Mouse (Mus musculus) thymus, postnatal 10 days (tissue): ENCODE results near the gene Cdkn1c.
A peak's percentile ranks its signal among the peaks of the same experiment; 100 is the strongest.

Experiments
- DNase-seq, 2 experiments: peaks; one replicate each; pipeline ENCODE4 v3.0.0; 2021; ENCODE audit warnings: low spot score in 2 of 2

Cdkn1c gene

DNA sequence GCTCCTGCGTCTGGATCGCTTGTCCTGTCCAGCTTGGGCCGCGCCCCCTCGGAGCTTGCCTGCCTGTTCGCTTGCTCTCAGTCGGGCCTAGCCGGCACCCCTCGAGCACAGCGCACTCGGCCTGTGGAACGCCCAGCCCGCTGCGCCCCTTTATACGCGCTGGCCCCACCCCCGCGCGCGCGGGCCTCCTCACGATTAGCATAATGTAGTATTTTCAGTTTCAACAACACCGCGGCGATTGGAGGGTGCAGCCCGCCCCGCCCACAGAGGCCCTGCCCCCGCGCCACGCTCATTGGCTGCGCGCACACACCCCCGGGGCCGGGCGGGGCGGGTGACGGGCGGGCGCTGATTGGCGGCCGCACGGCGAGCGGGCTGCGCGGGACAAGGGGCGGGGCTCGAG, at the start of gene Cdkn1c:
Cdkn1c (minus strand) TSS at position 177 of the 400 bp plus-strand sequence.
- DNase-seq, result peak; percentile 87 to 89

DNA sequence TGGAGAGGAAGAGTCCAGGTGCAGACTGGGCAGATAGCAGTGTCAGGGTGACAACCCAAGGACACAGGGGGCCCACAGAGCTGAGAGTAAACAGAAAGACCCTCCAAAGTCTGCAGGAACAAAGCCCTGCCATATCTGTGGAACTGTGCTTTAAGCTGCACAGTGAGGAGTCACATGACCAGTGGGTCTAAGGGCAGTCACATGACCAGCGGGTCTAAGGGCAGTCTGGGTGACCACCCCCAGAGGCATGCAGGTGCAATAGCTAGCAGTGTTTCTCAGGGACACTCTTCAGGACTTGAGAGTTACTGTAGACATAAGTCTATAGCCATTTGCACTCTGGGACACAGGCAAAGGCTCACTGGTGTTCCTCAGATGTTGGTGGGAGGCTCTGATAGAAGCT, 48.7 kb upstream of the Cdkn1c start:
- DNase-seq, result no peak

DNA sequence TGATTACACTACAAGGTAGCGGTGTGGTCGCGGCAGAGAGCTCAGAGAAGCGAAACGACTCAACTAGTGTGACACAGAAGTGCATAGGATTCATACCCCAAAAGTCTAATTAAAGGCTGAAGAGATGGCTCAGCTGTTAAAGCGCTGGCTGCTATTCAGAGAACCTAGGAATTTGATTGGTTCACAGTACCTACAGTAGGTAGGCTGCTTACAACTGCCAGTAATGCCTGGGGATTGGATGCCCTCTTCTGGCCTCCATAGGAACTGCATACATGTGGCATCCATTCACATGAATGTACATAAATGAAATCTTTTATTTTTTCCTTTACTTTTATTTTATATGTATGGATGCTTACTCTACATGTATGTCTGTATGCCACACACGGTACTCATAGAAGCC, 45.8 kb upstream of the Cdkn1c start:
- DNase-seq, result peak; percentile 42 to 67

DNA sequence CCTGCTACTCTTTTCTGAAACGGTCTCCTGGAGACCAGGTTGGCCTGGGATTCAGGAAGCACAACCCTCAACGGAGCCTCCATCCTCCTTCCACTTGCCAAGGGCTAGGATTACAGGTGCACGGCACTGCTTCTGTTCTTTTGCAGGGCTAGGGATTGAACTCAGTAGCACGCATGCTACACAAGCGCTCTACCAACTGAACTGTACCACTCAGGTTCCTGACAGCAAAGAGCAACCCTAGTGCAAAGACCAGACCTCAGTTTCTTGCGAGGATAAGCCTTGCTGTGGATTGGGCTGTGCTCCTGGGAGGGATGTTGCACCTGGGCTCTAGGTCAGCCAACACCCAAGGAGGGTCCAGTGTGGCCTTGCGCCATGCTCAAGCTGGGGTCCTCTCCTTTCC, 45.4 kb upstream of the Cdkn1c start:
- no peak for DNase-seq

DNA sequence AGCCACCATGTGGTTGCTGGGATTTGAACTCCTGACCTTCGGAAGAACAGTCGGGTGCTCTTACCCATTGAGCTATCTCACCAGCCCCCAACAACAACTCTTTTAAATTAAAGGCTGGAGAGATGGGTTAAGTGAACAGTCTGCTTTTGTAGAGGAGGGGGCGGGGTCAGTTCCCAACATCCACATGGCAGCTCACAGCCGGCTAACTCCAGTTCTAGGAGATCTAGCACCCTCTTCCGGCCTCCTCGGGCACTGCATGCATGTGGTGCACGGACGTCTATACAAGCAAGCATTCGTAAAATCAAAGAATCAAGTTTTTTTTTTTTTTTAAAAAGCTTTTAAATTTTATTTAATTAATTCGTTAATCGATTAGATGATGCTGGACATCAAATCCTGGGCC, 45.0 kb upstream of the Cdkn1c start:
- peak; percentile 68 to 82 for DNase-seq

DNA sequence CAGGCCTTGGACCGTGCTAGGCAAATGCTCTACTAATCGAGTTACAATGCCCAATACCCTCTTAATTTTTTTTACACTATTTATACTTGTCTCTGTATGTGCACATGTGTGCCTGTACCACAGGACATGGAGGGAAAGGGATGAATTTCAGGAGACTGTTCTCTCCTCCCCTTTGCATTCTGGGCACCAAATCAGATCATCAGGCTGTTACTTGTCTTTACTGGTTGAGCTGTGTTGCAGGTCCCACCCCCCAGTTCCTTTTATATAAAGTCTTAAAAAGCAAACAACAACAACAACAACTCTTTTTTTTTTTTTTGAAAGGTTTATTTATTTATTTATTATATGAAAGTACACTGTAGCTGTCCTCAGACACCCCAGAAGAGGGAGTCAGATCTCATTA, 44.6 kb upstream of the Cdkn1c start:
- DNase-seq, result no peak

DNA sequence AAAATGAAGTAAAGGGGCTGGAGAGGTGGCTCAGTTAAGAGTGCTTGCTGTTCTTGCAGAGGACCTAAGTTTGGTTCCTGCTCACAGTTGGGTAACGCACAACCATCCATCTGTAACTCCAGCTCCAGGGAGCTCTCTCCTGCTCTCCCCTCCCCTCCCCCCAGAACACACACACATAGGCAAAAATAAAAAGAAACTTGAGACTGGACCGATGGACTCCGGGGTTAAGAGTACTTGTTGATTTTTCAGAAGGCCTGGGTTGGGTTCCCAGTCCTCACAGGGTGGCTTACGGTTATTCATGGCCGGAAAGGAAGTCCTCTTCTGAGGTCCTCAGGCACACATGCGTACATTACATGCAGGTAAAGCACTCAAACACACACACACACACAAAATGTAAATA, 43.1 kb upstream of the Cdkn1c start:
- DNase-seq, result no peak

DNA sequence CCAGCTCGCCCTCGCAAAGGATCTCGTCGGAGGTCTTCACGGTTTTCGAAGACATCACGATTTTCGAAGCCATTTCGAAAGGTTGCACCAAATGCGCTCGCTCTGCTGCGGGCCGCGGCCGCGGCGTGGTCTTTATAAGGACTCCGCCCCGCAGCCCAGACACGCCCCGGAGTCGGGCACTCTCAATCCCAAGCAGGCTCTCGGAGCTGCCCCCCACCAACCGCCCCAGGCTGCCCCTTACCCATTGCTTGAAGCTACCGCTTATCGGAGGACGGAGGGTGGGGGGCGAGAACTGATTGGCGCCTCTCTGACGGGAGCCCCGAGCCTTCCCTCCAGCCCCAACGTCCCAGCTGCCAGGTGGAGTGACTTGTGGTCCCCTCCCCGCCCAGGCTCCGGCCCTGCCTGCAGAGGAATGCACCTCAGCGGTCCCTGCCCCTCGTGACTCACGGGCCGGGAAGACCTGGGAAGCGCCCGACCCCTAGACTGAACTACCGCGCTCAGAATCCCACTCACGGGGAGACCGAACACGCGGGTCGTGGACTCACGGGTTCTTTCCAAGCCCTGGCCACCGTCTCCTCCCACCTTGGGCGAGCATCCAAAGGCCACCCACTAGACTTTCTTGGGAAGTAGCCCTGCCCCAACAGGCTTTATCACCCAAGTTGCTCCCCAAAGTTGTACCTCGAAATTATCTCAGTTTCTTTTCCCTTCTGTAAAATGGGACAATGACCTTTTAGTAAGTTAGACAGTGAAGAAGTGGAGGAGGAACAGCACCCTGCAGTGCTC, 41.8 kb upstream of the Cdkn1c start, which contains the start of gene Phlda2:
Phlda2 (minus strand) TSS at position 733 of the 783 bp plus-strand sequence.
- DNase-seq, result no peak

DNA sequence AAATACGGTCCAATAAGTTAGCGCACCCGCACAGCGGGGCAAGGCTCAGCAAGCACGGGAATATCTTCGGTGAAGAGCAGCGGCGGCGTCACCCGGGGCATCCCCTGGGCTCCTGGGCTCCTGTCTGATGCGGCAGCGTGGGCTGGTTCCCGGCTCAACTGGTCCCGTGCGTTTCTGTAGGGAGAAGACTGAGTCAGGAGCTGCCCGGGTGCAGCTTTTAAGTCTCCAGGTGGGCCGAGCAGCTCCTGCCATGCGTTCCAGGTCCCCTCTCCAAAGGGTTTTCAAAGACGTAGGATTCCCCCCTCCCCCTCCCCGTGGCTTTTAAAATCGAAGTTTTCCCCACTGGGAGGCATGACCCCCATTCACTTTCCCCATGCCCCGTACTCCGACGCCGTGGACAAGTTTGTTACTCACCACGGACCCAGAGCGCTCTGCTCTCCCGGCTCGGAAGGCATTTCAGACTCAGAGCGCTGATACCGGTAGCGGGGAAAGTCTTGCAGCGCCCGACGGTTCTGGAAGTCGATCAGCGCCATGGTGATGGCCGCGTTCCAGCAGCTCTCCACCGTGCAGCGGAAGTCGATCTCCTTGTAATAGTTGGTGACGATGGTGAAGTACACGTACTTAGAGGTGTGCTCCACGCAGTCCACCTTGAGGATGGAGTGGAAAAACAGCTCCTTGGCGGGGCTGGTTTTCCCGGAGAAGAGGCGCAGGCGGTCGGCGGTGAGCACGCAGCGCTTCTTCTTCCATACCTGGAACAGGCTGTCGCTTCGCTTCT, 41.0 kb upstream of the Cdkn1c start:
- DNase-seq, result no peak

DNA sequence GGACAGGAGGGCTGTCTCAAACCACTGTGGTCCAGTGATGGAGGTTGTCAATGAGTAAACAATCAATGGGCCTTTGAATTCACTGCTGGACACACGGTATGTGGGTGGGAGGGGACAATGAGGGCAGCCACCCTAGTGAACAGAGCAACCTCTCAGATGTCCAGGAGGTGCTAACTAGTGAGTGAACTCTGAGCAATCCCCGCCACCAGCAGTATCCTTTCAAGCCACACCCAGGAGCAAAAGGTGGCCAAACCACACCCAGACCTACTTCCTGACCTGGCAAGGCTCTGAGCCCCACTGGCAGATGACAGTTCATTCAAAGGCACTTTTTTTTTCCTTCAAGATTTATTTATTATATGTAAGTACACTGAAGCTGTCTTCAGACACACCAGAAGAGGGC, 40.1 kb upstream of the Cdkn1c start:
- DNase-seq, result no peak

DNA sequence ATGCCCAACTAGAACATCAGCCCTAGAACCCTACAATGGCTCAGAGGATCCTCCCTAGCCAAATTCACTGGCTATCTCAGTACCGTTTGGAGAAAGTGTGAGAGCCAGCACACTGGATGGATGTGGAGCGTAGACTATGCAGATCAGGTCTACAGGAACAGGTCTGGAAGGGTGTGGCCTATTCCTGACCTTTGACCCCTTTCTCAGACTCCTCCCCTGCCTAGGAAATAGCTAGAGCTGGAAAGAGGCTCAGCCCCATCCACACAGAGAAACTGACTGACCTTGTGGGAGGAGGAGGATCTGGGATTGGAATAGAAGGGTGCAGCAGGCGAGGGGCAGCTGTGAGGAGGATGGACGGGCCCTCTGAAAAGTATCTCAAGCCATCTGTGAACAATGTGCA, 37.7 kb upstream of the Cdkn1c start:
- no peak for DNase-seq

DNA sequence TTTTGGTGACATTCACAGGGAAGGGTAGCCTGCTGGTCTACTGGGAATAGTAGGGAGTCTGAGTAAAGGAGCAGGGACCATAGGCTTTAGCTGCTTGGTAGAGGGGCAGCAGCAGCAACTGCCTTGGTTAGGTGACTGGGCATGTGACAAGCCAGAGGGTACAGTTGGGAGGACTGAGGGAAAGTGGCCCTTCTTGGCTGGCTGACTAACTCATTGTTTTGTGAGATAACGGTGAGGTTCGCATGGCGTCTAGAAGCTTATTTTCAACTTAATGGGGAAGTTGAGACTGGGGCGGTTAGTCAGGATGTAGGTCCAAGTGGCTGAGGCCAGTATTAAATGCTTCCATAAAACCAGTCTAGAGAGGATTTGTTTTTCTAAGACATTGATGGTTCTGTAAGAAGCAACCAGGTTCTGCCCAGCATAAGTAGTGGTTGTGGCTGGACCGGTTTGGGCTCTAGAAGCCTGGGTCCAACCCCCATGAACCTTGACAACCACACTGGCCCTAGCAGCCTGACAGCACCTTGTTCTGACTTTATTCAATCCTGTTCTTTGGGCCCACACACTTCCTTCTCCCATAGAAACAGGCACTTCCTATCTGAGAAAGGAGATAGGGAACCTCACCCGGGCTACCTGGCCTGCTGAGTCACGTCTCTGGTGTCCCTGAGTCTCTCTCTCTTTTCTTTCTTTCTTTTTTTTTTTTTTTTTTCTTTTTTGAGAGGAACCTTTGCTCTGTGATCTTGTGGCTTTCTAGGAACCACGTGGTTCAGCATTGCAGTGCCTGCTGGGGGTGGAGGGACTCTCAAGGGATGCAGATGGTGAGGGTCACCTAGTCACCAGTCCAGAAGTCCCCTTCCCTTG, 34.5 kb upstream of the Cdkn1c start:
- DNase-seq, result no peak

DNA sequence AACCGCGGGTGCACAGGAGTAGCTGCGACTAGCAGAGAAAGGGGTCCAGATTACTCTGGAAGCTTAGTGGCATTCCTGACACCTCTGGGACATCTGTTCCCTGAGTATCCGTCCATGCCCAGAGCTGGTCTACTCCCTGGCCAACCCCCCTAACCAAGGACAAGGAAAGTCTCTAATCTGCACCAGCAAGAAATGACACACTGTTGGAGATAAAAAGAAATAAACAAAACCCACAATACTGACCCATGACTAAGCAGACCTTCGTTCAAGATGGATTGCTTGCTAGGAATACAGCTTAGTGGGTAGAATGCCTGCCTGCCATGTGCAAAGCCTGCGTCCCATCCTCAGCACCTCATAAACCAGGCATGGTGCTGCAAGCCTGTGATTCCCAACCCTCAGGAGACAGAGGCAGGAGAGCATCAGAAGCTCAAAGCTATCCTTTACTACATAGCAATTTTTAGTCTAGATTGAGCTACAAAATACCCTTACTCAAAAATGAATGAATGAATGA, 32.8 kb upstream of the Cdkn1c start:
- DNase-seq, result no peak

DNA sequence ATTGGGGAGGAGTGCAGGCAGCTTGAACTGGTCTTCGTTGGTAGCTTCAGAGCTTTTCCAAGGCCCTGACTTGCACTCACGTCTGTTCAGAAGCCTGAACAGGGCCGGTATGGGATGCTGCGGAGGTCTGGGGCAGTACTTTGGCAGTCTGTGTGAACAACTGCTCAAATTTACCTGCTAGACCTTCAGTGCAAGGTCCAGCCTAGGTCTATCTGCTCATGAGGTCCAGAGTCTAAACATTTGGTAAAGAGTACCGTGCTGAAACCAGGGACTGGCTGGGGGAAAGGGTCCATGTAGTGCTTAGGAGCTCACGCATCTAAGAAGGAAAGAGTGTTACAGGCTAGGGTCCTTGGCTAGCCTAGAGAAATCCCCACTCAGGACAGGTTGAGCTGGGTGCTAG, 28.9 kb upstream of the Cdkn1c start:
- no peak for DNase-seq

DNA sequence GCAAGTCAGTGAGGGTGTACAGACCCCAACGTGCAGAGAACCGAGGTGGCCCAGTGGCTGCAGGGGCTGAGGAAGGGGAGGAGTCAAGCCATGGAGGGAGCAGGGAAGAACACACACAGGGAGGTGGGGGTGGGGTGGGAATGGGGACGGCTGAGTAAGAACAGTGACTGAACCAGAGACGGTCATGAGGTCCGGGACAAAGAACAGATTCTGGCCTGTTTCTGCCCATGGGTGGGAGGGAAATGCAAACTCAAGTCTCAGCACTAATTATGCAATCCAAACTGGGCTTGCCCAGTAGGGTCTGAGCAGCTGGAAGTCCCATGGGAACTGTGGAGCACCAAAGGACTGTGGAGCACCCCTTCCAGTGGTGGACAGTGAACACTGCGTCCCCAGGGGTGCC, 21.7 kb upstream of the Cdkn1c start:
- no peak for DNase-seq

DNA sequence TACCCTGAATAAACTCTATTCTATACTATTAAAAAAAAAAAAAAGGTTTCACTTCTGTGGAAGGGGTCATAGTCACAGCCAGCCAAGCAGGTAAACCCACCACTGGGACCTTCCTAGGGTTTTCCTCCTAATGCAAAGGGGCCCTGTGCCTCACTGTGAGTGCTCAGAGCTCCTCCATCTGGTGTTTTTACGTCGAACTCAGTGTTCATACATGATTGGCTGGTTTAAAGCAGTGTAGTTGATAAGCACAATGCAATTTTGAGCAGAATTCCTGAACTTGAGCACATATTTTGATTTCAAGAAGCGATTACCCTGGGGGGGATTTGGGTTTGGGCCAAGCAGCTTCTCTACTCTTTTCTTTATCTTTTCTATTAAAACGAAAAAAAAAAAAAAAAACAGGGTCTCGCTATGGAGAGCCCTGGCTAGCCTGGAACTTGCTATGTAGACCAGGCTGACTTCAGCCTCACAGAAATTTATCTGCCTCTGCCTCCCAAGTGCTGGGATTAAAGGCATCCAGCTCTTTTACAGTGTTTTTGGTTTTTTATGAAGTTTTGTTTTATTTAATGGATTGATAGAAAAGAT, 21.0 kb upstream of the Cdkn1c start:
- DNase-seq, result no peak

DNA sequence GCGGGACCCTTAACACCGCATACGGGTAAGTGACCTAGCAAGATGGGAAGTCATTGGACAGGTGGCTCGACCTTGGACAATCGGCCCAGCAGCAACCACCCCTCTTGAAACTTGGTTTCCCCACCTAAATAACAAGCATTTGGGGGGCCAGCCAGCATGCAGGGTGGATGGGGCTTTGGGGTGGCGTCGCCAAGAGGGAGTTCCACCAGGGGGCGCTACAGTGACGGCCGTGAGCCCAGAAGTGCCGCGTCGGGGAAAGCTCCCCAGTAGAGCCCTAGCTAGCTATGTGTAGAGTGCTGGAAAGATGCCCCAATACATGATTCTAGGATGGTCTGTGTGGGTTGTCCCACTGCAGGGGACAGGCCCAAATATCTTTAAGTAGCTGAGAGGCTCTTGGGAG, 19.6 kb upstream of the Cdkn1c start:
- peak; percentile 36 to 81 for DNase-seq

DNA sequence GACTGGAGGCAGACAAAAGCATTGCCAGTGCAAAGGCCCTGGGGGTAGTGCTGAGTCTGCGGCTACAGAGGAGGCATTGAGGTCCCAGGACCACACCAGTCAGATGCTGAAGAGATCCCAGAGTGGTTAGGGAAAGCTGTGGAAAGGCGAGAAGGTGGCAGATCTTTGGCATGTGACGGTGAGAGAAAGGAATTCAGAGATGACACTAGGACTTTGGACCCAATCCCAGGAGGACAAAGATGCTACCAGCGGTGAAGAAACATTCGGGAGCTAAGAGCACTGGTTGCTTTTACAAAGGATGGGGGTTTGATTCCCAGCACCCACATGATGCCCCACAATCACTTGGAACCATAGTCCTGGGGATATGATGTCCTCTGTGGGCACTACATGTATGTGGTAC, 16.9 kb upstream of the Cdkn1c start:
- DNase-seq, result no peak

DNA sequence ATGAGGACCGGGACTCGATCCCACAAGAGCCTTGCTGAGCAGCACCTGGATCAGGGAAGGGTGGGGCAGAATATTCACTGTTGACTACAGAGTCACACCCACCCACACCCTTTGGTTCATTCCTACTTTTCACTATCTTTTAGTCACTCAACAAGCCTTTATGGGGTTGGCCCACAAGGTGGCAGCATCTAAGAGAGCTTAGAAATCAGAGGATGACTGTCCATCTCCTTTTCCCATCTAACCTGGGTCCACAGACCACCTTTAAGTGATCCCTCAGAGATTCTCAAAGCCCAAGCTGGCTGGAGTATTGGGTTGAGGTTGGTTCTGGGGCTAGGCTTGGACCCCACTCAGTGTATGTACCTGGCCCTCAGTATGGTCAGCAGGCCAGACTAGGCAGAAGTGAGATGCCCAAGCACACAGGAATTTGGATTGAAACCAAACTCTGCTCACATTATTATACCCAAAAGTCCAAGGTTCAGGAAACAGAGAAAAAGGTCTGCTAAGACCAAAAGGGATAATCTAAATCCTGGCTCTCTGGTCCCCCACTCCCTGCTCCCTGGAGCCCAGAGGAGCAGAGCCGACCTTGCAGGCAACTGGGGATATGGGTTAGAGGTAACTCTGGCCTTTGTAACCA, 16.0 kb upstream of the Cdkn1c start:
- DNase-seq, result no peak

DNA sequence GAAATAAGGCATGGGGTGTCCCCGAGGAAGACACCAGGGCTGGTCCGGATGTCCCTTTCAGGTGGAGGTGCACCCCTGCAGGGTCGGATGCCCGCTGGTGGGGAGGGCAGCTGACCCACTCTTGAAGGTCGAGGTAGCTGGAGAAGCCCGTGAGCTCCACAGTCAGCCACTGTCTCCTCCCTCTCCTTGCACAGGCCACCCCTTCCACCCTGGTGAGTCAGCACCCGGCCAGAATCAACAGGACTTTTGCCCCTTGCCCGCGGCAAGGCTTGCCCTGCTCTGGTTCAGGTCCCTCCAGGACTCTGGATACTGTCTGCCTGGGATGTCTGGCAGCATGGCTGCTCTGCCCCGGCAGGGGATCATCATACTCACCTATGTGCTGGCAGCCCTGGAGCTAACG, 15.0 kb upstream of the Cdkn1c start:
- no peak for DNase-seq

DNA sequence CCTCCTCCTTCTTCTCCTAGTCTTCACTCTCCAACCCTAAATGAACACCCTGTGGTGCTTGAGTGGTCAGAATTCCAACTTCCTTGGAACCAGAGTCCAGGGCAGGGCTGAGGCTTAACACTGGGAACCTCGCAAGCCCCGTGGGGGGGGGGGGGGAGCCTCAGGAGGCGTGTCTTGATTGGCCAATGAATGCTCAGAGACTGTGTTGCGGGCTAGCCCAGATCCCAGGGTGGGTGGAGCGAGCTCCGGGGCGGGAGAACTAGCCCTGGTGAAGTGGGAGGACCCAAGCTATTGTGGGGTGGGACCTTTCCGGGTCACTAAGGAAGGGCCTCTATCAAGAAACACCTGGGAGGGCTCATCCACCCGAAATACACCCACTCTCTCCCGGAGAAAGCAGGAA, 14.0 kb upstream of the Cdkn1c start:
- DNase-seq, result no peak
